Mouse (Mus musculus) kidney, postnatal 36 days (tissue): ENCODE measurements around the gene Casp6.

Experiments used
- DNase-seq, 2 experiments: peaks; one replicate each; pipeline ENCODE4 v3.0.0; 2021 to 2022; ENCODE audit warnings: mixed read lengths in 2 of 2

The Casp6 gene

DNA sequence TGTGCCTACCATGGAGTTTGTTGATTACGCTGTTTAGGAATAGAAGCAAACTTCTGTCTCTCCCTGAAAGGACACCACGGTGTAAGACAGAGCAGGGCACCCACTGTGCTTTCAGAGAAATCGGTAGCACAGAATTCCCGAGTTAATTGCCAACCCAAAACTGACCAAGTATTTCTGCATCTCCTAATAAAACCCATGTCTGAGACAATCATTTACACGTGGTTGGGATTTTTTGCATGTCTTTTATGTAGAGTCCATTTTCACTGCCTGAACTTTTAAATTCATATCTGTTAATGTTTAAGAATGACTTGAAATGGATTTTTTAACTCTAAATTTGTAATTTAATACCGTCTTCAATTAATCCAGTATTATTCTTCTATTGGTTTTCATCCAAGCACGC, 22.4 kb downstream of the Casp6 start:
- no peak for DNase-seq

DNA sequence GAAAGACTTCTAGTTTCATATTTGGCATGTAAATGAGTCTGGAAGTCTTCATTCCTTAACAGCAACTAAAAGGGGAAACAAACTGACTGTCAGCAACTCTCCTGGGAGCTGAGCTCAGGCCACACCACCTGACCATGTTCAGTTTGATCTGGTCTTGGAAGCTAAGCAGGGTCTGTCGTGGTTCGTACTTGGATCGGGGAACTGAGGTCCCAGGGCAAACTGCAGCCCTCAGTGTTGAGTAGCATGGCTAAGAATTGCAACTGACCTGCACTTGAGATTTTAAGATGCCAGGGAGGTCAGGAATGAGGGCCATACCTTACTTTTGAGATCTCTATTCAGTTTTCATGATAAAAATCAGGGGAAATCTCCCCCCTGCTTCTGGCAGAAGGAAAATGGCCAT, 24.6 kb downstream of the Casp6 start:
- no peak for DNase-seq

DNA sequence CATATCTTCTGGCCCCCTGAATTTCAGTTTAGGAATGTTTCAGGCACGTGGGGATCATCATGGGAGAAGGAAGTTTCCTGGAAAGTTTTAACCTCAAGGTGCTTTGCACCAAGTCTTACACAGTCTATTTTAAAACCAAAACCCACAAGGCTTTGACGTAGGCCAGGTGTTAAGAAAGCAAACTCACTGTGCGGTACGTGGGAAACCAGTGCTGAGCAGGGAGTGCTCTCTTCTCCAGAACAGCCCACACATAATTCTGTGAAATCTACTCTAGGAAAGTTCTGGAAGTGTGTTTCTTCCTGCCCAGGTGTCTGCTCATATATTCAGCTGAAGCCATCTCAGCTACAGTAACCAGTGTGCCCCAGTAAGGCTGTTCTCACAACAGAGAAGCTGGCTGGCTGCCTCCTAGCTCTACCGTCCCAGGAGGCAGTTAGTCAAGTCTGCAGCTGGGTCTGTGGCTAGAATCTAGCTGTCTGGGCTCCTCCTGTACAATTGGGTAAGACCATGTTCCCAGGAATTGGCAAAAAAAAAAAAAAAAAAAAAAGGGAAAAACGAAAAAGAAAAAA, 29.1 kb downstream of the Casp6 start:
- DNase-seq: no peak

DNA sequence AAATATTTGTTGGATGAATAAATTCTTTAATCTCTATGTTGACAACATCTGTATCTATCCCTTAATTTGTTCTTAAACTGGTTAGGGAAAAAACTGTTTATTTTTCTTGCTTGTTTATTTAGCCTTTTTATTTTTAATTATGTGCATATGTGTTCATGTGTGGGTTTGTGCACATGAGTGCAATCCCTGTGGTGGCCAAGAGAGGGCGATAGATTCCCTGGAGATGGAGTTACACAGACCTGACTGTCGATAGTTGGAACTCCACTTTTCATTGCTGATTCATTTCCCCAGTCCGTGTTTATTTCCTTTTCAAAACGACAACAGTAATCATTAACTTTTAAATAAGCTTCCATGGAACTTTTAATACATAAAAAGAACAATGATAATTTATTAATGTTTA, 31.2 kb downstream of the Casp6 start:
- DNase-seq: peak in 1 of 2 experiments; percentile 21

DNA sequence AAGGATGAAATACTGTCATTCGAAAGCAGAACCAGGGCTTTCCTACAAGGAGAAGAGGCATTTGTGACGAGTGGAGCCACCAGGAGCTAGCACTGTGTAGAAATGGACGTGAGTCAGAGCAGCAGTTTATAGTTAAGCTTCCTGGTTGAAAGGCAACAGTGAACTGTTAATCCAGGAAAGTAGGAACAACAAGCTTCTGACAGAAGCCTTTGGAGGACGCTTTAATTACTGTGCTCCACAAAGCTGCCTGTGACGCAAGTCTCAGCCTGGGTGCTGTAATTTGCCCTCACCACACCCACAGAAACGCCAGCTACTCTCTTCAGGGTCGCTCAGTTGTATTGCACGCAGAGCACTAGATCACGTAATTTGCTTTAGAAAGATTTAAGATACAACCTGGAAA, 35.3 kb downstream of the Casp6 start:
- no peak for DNase-seq

DNA sequence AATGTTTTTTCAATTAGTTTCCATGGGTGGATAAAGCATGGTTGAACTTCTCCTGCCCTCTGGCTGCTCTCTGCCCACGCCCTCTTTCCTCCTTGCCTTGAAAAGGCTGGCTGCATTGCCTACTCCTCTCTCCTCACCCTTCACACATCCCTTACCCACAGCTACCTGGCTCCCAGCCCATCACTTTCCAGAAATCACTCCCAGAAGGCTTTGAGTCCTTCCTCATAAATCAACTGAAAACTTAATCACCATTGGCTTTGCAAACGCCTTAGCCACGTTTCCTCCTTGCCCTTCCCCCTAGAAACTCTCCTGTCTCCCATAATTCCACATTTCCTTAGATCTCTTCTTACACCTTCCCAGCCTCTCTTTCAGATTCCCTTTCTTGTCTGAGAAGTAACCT, 36.6 kb downstream of the Casp6 start:
- DNase-seq: no peak

DNA sequence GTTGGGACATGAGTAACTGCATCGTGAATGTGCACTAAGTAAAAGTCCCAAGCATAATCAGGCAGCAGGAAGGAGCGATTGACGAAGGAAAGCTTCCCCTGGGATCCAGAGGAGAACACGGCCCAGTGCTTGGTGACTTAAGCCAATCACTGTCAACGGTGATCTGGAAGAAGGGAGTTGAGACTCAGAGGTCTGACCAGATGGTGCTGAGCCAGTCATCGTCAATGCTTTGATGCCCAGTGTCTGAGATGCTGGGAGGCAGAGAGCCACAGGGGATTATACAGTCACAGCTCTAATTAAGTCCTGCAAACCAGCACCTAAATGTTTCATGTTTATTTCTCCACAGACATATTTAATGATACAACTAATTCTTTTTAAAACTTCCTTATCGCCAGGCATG, 37.8 kb downstream of the Casp6 start:
- DNase-seq: no peak

DNA sequence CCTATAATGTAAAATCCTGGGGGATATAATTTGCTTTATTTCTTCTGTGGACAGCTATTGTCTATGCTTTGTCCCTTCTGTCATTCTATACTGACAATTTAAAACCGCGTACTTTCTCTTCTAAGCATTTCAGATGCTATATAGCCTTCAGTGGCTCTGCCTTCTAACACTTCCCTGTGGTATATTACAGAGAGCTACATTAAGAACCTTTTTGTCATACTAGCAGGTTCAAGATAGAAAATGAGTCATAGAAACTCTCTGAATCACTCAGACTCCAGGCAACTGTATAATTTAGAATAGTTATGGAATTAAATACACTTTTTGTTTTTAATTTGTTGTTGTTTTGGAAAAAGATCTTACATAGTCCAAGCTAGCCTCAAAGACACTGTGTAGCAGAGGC, 39.6 kb downstream of the Casp6 start:
- no peak for DNase-seq

DNA sequence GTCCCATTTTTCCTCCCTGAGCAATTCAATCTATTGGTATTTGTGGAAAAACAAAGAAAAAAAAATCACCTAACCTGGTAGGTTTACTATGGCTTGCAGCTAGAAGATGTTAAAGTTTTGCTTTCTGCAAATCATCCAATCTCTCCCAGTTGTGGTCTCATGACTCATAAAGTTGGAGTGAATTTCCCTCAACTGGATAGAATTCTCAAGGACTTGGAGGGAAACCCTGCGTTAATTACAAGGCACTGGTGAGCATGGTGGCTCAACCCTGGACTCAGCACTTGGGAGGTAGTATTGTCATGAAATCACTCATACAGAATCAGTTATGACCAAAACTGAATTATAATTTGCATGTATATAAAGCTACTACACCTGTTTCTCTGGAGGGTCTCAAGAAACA, 40.1 kb downstream of the Casp6 start:
- DNase-seq: no peak

DNA sequence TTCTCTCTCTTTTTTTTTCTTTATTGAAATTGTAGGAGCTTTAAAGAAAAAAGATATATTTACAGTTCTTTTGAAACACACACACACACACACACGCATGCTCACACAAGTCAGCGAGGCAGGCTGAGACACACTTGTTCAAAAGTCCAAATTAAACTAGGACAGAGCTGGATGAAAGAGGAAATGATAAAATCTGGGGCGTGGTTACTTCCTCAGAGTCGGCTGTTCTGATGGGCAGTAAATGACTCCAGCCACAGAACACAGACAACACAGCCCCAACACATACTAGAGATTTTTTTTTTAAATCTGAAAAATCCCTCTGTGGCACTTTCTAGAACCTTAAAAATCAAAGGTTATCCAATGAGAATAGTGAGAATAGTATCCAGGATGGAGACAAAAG, 42.6 kb downstream of the Casp6 start:
- no peak for DNase-seq

DNA sequence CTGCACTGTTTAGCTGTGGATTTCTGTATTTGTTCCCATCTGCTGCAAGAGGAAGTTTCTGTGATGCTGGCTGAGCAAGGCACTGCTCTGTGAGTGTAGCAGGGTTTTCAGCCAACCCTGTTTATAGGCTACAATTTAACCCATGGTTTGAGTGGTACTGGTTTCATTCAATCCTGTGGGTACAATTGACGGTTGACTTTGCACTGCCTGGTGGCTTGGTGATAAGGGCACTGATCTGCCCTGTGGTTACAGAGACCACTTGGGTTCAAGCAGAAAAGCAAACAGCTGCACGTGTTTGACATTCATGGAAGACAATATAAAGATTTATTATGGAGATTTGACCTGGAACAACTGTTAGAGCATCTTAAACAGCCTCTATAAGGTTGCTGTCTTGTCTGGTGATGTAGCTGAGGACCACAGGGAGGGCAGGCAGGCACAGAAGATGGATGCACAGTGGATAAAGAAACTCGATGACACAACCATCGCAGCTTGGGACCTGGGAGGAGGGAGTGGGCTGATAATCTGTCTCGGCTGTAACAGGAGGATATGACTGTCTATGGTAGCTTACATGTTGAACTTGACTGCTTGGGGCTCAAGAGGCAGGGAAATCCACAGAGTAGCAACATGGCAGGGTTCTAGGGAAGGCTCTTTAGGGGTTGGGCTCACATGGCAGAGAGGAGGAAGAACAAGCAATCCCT, 45.1 kb downstream of the Casp6 start:
- DNase-seq: no peak

DNA sequence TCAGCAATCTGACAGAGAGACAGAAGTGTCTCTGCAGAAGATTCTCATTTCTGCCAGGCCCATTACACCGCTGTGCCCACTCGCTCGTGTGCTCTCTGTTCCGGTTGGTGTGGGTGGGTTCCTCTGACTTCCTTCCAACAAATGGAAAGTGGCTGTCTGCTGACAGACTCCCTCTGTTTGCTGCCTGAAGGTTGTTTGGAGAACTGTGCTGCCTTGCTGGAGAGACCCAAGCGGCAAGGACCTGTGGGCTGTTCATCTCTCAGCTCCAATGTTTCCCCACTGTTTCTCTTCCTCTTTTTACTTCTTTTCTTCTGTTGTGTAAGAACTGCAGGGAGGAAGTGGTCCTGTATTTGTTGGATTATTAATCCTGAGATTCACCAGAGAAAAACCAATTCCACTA, 47.1 kb downstream of the Casp6 start:
- peak in 1 of 2 experiments; percentile 5 for DNase-seq

DNA sequence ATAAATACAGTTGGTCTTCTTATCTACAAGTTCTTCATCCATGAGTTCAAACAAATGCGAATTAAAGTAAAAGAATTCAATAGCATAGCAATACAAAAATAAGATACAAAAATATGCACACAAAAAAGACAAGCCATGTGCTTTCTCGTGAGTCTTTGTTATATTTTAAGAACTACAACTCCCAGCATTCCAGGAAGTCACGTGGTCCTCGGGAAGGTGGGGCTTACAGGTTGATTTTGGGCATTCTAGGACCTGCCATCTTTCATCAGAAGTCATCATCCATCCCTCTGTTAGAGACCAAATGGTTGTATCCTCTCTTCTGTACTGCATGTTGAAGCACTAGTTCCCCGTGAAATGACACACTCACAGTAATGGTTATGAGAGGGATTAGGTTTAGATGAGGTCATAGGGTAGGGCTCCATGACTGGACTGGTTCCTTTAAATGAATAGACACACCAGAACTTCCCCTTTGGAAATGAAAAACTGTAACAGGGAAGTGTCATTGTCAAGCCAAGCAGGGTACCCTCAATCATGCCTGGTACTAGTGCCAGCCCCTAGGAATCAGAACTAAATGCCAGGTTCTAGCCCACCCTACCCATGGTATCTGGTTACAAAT, 48.0 kb downstream of the Casp6 start:
- no peak for DNase-seq

DNA sequence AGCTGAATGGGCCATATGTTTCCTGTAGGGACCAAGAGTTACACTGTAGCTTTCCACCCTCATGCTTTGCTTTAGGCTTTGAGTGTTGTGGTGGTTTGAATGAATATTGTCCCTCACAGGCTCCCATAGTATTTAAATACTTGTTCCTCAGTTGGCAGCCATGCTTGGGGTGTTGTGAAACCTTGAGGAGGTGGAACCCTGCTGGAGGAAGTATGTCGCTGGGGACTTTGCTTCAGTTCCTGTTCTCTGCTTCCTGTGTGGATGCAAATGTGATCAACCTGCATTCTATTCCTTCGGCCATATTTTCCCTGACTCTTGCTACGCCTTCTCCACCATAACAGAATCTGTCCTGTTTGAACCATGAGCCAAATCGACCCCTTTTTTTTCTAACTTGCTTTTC, 52.1 kb downstream of the Casp6 start:
- DNase-seq: no peak

DNA sequence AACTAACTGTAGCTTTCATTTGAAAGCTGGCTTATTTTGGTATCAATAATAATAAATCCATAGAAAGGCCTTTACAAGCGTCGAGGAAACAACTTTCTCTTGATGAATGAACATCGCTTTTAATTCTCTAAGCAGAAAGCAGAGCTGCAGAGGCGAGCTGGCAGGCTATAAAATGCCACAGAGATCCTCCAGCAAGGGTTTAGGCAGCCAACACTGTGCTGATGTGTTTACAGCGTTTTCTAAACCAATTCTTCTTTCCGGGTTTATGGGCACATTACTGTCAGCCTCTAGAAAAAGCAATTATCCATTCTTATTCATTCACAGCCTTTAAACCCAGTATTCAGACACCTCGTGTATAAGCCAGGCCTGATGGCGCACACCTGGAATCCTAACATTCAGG, 61.3 kb downstream of the Casp6 start:
- no peak for DNase-seq
